In genomic region chr10:59981336-59981735, GRCm38 (mm10) we compare ENCODE assay signal across 8 mouse cellular contexts. TPM values are rescaled to one million over a fixed set of nuclear protein-coding genes. Genes with fewer than 3 reads are reported as not detected.
DNase-seq lines count a peak whose midpoint lies in the region; ATAC-seq and TF ChIP-seq lines count a peak whose summit lies in the region.

No protein-coding gene starts in this region.

- no peaks in the 10 kb centered on the region for H3K9me3 ChIP-seq in heart, embryonic 15.5 days (replicated peaks)
- H3K9me3 ChIP-seq in liver, postnatal 0 days (ENCODE audit: low read length) = no peaks in the 10 kb centered on the region
- no peaks in the 10 kb centered on the region for H3K9me3 ChIP-seq in midbrain, embryonic 14.5 days (ENCODE audit: control insufficient read depth, low read length)

- no peak for TF ChIP-seq CTCF in bone marrow, adult 2 months (IDR thresholded peaks at IDR 0.05; ENCODE audit: control insufficient read depth, insufficient read depth, low read length)
- no peak for TF ChIP-seq CTCF in liver, postnatal 0 days (IDR thresholded peaks at IDR 0.05; ENCODE audit: low read depth)

- no peaks in the 10 kb centered on the region for H3K27me3 ChIP-seq in heart, embryonic 15.5 days
- no peaks in the 10 kb centered on the region for H3K27me3 ChIP-seq in liver, postnatal 0 days (ENCODE audit: insufficient read depth, low read length)
- no peaks in the 10 kb centered on the region for H3K27me3 ChIP-seq in midbrain, embryonic 14.5 days (ENCODE audit: control insufficient read depth, insufficient read depth, low read length)

- 56% methylated on average over 4 of the region's 4 CpGs for WGBS in heart, embryonic 15.5 days
- 5% methylated on average over 4 of the region's 4 CpGs for WGBS in bone marrow, adult 2 months
- 33% methylated on average over 4 of the region's 4 CpGs for whole genome bisulfite sequencing in liver, postnatal 0 days (ENCODE audit: insufficient replicate concordance)
- WGBS in midbrain, embryonic 14.5 days = 91% methylated on average over 4 of the region's 4 CpGs

- no peak for DNase-seq in heart, postnatal 14 days
- DNase-seq in CD4-positive helper T cell, adult 2 months (ENCODE audit: low read depth, low spot score) = peak; percentile 39
- no peak for DNase-seq in liver, postnatal 0 days
- DNase-seq in right cerebral cortex, postnatal 4 days = no peak
- DNase-seq in midbrain, embryonic 14.5 days = no peak
- DNase-seq in frontal cortex, postnatal 36 days (ENCODE audit: low spot score in 2 of 2) = no peak

- H3K4me2 ChIP-seq in heart, embryonic 15.5 days = no peak overlapping the region
- H3K4me2 ChIP-seq in liver, postnatal 0 days (ENCODE audit: low read depth, low read length) = no peak overlapping the region
- H3K4me2 ChIP-seq in midbrain, embryonic 14.5 days (ENCODE audit: low read length) = no peak overlapping the region

- intact Hi-C loops in heart, postnatal 14 days (cut with DNase I) = loop anchor here (5.0 kb wide), 1 partner anchor 84 kb away; no protein-coding TSS in a partner anchor

- H3K4me1 ChIP-seq in heart, embryonic 15.5 days (replicated peaks) = peaks cover 60% of the 10 kb centered on the region
- peaks cover 10% of the 10 kb centered on the region for H3K4me1 ChIP-seq in bone marrow, adult 2 months (ENCODE audit: control insufficient read depth, insufficient read depth, low read length)
- H3K4me1 ChIP-seq in liver, postnatal 0 days (ENCODE audit: insufficient read depth) = peaks cover 40% of the 10 kb centered on the region
- peaks cover 10% of the 10 kb centered on the region for H3K4me1 ChIP-seq in midbrain, embryonic 14.5 days (ENCODE audit: control insufficient read depth, insufficient read depth, low read length)

- H3K36me3 ChIP-seq in heart, embryonic 15.5 days = no peaks in the 10 kb centered on the region
- peaks cover 11% of the 10 kb centered on the region; the same call in 1 of the 2 replicates for H3K36me3 ChIP-seq in liver, postnatal 0 days (replicated peaks; ENCODE audit: insufficient read depth, low read length)
- peaks cover 12% of the 10 kb centered on the region; the same call in 1 of the 2 replicates for H3K36me3 ChIP-seq in midbrain, embryonic 14.5 days (ENCODE audit: control insufficient read depth, insufficient read depth, low read length)

- no peak overlapping the region for H3K4me3 ChIP-seq in heart, embryonic 15.5 days
- no peak overlapping the region for H3K4me3 ChIP-seq in bone marrow, adult 2 months (replicated peaks; ENCODE audit: control insufficient read depth, low read depth, low read length)
- no peak overlapping the region for H3K4me3 ChIP-seq in liver, postnatal 0 days (ENCODE audit: low read depth, low read length)
- H3K4me3 ChIP-seq in midbrain, embryonic 14.5 days (replicated peaks; ENCODE audit: low read depth, low read length) = no peak overlapping the region

- TF ChIP-seq EP300 in liver, postnatal 0 days (IDR thresholded peaks at IDR 0.05; ENCODE audit: low read depth) = no peak

- H3K27ac ChIP-seq in heart, embryonic 15.5 days = peak overlapping the region; percentile 63
- H3K27ac ChIP-seq in bone marrow, adult 2 months (ENCODE audit: control insufficient read depth, insufficient read depth, low read depth, low read length, poor library complexity) = peak overlapping the region; percentile 69
- peak overlapping the region; percentile 84 for H3K27ac ChIP-seq in liver, postnatal 0 days (ENCODE audit: low read depth)
- H3K27ac ChIP-seq in midbrain, embryonic 14.5 days (replicated peaks; ENCODE audit: low read depth, low read length) = no peak overlapping the region

- no peak for ATAC-seq in heart, embryonic 15.5 days (replicated peaks; ENCODE audit: insufficient number of reproducible peaks, insufficient read depth, low FRiP score, low read depth)
- no peak for ATAC-seq in liver, postnatal 0 days
- ATAC-seq in midbrain, embryonic 14.5 days (ENCODE audit: low FRiP score, low TSS enrichment) = no peak

- H3K9ac ChIP-seq in heart, embryonic 15.5 days = no peak overlapping the region
- peak overlapping the region; percentile 6; the same call in 1 of the 2 replicates for H3K9ac ChIP-seq in liver, postnatal 0 days (replicated peaks)
- no peak overlapping the region for H3K9ac ChIP-seq in midbrain, embryonic 14.5 days (replicated peaks; ENCODE audit: low read length)

- no peak for TF ChIP-seq POLR2A in bone marrow, adult 2 months (IDR thresholded peaks at IDR 0.05; ENCODE audit: borderline replicate concordance, control insufficient read depth, low read depth, low read length)

RNA-seq across cellular contexts. Expression of gene Ascc1, which starts 21.3 kb away (rescaled TPM):
- polyA plus RNA-seq in heart, embryonic 15.5 days (2015; fragmentation: Nextera tagmentation; extraction: Ambion mirVana) = 36.1 and 40.6 TPM in 2 replicates
- total RNA-seq in heart, postnatal 14 days (2021) = 10 to 100 TPM; 19.1 to 21.7 TPM
- 15.8 and 18.6 TPM in 2 replicates for polyA plus RNA-seq in bone marrow, adult 2 months (2011; ENCODE audit: insufficient read depth, insufficient read length, low replicate concordance, missing spikeins)
- polyA plus RNA-seq in liver, postnatal 0 days (2015; fragmentation: Nextera tagmentation; extraction: Ambion mirVana) = 14.1 and 14.7 TPM in 2 replicates
- 48.2 and 48.4 TPM in 2 replicates for polyA plus RNA-seq in midbrain, embryonic 14.5 days (2014; fragmentation: Nextera tagmentation; extraction: Ambion mirVana)

RNA-seq across cellular contexts. Expression of gene Anapc16, which starts 21.6 kb away (rescaled TPM):
- polyA plus RNA-seq in heart, embryonic 15.5 days (2015; fragmentation: Nextera tagmentation; extraction: Ambion mirVana) = 85.4 and 92.2 TPM in 2 replicates
- 10 to 100 TPM; 64.8 to 70.1 TPM for total RNA-seq in heart, postnatal 14 days (2021)
- polyA plus RNA-seq in bone marrow, adult 2 months (2011; ENCODE audit: insufficient read depth, insufficient read length, low replicate concordance, missing spikeins) = 25.2 and 32.9 TPM in 2 replicates
- 37.3 and 37.7 TPM in 2 replicates for polyA plus RNA-seq in liver, postnatal 0 days (2015; fragmentation: Nextera tagmentation; extraction: Ambion mirVana)
- 97.2 and 105 TPM in 2 replicates for polyA plus RNA-seq in midbrain, embryonic 14.5 days (2014; fragmentation: Nextera tagmentation; extraction: Ambion mirVana)

RNA-seq across cellular contexts. Expression of gene Ddit4, which starts 29.7 kb away (rescaled TPM):
- polyA plus RNA-seq in heart, embryonic 15.5 days (2015; fragmentation: Nextera tagmentation; extraction: Ambion mirVana) = 22.7 and 33.4 TPM in 2 replicates
- total RNA-seq in heart, postnatal 14 days (2021) = 100 to 1,000 TPM; 188 to 191 TPM
- 19.2 and 34.2 TPM in 2 replicates for polyA plus RNA-seq in bone marrow, adult 2 months (2011; ENCODE audit: insufficient read depth, insufficient read length, low replicate concordance, missing spikeins)
- polyA plus RNA-seq in liver, postnatal 0 days (2015; fragmentation: Nextera tagmentation; extraction: Ambion mirVana) = 3.6 and 5.2 TPM in 2 replicates
- 6.2 and 7.3 TPM in 2 replicates for polyA plus RNA-seq in midbrain, embryonic 14.5 days (2014; fragmentation: Nextera tagmentation; extraction: Ambion mirVana)
